Mouse (Mus musculus) left cerebral cortex, adult 18-20 months (tissue): ENCODE measurements at regions not wholly inside any gene's neighbourhood (a gene's known extent, or its start where the extent isn't known, plus 50 kb on each side); places are given as distances from the start of the nearest gene placed in this dataset.
"Not testable (repeated sequence)": the region's sequence is repeated elsewhere in the genome, so short reads cannot be mapped to it uniquely, and the experiment has no call there.

Experiments used
- DNase-seq, 2 experiments: peaks; one replicate each; pipeline ENCODE4 v3.0.0; 2021 to 2022; ENCODE audit warnings: low spot score in 2 of 2, mixed read lengths in 1 of 2

DNA sequence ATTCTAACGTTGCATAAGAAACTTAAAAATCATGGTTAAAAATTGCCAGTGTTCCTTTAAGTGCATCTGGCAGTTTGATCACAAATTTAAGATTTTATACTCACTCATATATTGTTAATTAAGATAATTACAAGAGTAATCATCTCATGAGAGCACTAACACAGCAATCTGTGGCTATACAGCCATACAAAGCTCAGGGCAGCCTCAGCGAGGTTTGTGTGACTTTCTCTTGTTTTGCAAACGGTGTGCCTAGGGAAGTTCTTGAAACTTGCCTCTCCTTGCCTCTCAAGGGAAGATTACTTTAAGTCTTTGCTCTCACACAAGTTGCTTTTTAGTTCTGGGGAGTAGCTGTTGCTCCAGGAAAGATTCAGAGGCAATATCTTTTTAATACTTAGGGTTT lies 58.1 kb upstream of the Slc1a4 start:
- DNase-seq = no peak

DNA sequence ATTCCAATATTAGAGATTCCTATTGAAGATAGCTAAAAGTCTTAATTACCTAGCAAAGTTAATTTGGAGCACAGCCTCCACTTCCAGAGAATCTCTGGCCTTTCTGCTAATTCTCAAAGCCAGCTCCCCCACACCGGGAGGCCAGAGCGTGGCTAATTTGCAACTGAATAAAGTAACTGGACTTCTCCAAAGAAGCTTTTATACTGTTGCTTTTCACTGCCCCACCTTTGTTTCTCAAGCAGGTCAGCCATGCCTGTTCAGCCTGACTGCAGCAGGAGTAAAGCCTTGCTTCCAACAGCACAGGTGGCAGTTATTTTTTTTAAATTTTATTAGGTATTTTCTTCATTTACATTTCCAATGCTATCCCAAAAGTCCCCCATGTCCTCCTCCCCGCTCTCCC lies 60.8 kb upstream of the Slc1a4 start:
- DNase-seq = not testable (repeated sequence)

DNA sequence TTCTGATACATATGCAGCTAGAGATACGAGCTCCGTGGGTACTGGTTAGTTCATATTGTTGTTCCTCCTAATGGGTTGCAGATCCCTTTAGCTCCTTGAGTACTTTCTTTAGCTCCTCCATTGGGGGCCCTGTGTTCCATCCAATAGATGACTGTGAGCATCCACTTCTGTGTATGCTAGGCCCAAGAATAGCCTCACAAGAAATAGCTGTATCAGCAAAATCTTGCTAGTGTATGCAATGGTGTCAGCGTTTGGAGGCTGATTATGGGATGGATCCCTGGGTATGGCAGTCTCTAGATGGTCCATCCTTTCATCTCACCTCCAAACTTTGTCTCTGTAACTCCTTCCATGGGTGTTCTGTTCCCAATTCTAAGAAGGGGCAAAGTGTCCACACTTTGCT lies 61.3 kb upstream of the Slc1a4 start:
- DNase-seq = not testable (repeated sequence)

DNA sequence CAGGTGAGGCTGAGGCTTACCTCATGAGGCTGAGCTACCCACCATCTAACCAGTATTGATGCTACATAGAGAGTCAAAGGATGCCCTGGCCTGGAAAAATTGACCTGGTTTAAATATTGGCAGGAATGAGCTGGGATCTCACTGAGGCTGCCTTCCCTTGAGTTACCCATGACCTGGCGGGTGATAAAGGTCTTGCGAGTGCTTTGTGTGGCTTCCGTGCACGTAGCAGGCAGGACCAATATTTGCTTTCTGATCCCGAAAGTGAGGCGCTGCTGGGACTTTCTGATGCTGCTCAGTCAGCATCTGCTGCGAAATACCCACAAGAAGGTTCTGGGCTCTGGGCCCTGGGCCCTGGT lies 63.3 kb upstream of the Slc1a4 start:
- DNase-seq = no peak

DNA sequence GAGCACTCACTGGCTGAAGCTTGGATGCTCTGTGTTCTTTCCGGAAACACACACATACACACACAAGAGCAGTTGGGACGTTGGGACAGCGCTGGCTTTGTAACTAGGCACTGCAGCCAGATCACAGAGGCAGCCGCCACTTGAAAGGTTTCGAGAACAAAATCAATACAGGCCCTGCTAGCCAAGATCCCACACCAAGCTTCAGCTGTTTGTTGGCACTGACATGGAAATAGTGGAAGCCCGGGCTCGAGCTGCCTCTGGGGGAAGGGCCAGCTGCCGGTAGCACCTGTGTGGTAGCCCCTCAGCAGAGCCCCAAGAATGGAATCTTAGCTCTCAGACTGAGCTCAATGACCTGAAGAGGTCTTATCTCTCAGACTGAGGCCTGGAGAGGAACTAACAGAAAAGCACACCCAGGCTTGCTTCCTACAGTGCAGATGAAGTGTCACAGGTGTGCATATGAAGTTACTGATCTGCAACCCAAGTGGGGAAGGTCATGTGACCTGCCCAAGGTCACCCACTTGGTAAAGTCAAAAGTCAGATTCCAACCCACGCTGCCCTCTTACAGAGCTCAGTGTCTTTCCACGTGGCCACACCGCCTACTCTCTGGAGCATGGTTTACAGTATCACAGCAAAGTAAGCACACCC lies 63.8 kb upstream of the Slc1a4 start:
- peak; percentile 5 to 6 for DNase-seq

DNA sequence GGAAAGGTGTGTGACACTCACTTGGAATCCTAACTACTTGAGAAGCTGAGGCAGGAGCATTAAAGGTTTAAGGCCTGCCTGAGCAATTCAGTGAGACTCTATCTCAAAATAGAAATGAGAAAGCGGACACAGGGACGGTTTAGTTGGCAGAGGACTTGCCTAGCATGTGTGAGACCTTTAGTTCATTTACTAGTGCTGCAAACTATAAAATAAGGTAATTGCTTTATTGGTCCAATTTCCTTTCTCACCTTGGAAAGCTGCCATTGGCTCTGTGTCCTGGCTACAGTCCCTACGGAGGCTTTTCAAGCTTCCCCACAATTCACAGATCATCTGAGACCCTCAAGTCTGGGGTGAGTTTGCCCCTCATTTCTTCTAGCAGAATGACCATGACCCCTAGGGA lies 64.4 kb upstream of the Slc1a4 start:
- DNase-seq = no peak

DNA sequence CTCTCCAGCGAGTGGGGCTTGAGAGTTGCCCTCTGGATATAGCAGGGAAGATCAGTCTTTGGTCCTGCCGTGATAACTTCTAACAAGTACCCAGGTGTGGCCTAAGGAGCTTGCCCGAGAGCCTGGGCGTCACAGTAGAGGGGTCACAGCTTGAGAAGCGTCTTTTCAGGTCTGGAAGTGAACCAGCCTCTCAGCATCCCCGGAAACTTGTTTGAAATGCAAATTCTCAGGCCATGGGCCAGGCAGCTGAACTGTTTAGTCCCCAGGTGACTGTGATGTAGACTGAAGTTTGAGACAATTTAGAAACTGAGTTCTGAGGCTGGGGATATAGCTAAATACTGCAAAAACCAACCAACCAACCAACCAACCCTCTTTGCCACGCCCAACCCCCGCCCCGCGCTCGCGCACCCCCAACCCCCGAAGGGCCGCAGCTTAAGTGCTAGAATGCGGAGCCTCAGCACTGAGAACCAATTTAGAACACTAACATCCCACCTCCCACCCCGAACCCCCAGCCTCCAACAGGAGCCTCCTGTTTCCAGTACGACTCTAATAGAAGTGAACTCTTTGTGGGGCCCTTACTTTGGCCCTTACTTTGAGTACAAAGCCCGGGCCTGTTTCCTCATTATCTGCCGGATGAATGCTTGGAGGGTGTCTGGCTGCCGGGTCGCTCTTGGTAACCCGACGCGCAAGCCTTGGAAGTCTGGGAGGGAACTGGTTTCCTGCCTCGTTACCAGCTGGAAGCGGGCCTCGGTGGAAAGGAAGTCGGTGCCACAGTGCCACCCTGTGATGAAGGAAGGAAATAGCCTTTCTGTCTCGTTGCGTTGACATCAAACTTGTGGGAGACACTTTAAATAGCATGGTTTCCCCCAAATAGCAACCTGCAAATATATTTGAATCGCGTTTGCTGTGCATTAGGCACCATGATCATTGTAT lies 68.1 kb upstream of the Slc1a4 start:
- peak; percentile 81 to 83 for DNase-seq

DNA sequence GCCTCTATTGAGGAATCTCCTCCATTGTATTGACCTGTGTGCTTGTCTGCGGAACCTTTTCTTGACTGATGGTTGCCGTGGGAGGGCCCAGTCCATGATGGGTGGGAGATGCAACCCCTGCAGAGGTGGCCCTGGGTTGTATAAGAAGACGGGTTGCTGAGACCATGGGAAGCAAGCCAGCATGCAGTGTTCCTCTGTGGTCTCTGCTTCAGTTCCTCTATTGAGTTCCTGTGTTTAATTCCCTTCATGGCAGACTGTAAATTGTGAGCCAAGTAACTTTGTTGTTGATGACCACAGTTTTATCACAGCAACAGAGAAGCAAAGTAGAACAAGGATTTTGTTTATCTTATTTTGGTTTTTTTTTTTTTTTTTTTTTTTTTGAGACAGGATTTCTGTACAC lies 70.9 kb upstream of the Slc1a4 start:
- no peak for DNase-seq

DNA sequence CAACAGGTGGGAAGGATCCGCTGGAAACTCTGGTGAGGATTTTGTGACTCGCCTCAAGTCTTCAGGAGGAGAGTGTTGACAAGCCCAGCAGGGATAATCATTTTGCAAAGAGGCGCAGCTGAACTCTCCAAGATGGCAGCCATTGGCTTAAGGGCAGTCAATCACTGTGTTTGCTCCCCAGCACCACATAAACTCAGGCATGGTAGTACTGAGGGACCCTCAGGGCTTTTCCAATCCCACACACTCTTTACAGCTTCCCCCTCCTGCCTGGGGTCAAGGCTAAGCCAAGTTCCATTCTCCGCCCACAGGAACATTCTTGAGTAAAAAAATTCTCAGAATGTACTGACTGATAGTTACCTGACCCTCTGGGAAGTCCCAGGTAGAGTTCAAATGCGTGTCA lies 72.0 kb upstream of the Slc1a4 start:
- no peak for DNase-seq

DNA sequence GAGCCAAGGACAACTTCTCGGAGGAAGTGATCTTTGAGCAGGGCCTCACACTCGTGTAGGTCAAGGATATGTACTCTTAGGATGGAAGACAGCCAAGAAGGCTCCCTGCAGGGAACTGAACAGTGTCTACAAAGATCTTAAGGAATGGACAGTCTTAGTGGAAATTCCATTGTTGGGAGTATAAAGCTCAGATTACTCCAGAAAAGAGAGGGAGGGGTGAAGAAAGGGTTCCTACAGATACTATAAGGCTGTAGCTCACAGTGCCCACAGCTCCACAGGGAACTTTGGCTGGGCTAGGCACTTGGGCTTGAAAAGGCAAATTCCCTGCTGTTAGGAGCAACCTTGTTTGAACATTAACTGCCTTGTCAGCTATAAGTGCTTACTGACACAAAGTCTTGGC lies 85.6 kb upstream of the Slc1a4 start:
- no peak for DNase-seq

DNA sequence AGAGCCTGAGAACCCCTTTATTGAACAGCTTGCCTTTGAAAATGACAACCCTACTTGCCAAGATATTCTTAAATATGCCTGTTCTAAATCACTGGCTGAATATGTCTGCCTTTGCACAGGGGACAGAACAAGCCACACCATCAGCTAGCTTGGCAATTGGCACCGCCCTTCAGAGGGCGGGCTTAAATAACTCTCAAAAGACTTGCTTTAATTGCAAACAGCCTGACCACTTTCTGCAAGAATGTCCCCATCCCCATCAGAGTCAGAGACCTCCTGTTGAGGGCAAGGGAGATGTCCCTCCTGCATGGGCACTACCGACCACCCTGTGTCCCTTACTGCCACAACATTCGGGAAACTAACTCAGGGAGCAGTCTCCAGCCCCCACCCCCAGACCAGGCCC lies 88.4 kb upstream of the Slc1a4 start:
- no peak for DNase-seq

DNA sequence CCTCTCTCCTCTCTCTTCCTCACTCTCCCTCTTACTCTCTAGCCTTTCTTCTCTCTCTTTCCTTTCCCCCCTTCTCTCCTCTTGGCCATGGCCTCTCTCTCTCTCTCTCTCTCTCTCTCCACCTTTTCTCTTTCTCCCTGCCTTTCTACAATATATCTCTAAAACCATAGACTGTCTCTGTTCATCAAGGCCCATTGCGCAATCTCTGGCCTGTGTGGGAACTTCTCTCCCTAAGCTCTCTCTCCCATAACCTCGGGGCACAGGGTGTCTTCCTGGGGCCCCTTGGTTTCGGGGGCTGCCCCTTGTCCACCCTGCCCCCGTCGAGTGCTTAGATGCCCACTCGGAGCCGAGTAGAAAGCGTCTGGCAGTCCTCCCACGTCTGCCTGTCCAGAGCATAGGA lies 103.5 kb upstream of the Slc1a4 start:
- no peak for DNase-seq

DNA sequence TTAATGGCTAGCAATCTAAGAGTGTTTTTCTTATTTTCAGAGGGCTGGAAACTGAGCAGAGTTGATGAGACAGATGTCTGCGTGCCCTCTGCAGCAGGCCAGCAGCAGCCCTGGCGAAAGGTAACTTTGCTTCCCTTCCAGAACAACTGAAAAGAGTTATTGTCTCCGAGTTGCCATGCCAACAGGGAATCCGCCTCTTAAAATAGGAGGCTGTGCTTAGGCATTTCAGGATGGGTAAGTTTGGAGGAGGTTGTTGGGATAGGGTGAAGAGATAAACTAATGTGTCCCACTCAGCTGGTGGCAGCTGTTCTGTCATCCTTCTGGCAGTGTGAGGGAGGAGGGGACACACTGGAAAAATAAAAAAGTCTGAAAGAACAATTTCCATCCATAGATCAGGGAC lies 100.6 kb upstream of the Sertad2 start:
- no peak for DNase-seq

DNA sequence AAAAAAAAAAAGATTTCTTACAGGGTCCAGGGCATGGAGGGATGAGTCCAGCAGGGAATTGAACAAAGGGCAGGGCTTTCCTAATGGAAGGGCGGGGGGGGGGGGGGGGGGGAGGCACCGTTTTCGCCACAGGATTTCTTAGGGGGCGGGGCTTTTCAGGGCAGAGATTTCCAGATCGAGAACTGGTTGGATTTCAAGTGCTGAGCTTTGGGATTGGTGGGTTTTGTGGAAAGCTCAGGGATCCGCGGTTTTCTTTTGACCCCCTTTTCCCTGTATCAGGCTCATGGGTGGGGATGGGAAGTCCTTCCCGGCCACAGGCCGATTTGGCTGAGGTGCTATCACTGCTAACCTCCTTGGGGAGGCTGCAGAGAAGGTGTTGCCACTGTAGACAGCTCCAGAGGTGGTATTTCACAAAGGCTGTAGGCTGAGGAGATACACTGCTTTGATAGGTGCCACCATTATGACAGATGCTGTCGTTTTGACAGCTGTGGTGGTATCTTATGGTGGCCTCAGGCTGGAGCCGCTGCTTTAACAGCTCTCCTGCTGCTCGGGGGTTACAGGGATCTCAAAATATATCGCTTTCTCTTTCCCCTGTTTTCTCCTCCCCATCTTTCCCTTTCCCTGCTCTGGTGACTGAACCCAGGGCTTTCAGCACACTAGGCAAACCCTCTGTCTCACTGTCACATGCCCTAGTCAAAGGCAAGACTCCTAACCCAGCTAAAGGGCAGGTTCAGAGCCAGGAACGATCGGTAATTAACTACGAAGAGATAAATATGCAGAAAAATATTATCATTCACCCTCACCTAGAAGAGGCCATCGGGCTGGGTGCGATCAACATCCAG lies 97.8 kb upstream of the Sertad2 start:
- no peak for DNase-seq

DNA sequence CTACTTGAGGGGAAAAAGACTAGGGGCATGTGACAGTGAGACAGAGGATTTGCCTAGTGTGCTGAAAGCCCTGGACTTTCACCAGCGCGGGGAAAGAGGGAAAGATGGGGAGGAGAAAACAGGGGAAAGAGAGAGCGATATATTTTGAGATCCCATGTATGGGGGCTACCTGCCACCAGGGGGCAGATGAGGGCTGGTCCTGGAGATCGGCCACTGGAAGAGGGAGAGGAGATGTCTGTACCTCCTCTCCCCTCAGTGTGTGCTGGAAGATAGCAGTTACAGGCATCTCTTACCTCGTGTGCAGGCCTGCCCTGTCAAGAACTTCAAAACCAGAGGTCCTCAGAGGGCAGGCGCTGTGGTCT lies 97.2 kb upstream of the Sertad2 start:
- DNase-seq = peak; percentile 59 to 75

DNA sequence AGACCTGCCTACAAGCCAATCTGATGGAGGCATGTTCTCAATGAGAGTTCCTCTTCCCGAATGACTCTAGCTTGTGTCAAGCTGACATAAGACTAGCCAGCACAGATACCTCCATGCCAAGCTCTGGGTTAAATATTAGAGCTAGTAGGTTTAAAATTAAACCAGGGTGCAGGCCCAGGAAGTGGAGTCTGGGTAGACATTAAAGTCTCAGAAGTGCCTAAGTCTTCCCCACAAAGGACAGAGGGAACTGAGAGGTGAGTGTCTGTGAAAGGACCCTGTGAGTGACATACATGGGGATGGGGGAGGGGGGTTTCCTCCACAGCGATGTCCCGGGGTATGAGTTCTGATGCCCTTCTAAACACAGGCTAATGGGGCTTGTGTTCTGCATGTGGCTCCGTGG lies 90.2 kb upstream of the Sertad2 start:
- DNase-seq = no peak

DNA sequence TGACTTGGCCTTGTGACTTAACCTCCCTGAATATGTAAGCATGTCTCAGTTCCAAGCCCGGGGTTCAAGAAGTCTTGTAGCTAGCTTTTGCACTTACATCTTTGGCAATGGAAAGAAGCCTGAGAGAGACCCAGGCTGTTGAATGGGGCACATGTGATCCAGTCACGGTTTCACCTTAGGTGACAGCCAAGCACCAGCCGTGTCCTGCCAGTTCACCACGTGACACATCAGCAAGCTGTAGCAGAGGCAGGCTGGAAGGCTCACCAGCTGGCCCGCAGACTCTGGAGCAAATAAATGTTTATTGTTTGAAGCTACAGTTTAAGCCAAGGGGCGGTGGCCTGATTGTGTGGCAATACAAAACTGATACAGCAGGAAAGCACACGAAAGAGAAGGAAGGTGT lies 89.3 kb upstream of the Sertad2 start:
- DNase-seq = no peak

DNA sequence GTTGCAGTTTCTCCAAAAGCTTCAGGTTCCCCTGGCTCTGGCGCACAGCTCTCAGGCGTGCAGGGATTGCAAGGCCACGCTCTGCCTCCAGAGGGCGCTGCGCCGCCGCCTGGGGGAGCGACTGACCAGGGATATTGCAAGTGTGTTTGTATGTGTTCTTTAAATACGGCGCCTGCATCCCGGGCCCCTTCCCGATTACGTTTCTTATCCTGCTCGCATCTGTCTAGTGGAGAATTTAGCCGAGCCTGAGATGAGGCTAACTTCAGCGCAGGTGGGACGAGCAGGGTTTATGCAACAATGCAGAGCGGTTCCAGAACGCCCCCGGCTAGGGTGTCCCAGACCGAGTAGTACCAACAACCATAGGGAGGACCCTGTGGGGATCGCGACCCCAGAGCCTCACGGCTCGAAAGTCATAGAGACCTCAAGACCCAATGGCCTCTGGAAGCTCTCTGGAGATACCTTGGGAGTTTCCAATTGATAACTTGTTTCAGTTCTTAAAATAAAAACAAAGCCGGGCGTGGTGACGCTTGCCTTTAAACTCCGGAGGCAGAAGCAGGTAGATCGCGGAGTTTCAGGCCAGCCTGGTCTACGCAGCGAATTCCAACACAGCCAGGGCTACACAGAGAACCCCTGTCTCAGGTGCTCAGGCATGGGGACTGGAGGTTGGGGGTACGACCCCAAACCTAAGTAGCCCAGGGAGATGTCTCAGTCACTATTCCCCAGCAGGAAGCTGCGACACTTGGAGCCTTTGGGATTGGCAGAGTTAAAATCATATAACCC lies 87.8 kb upstream of the Sertad2 start:
- DNase-seq = peak; percentile 89 to 93

DNA sequence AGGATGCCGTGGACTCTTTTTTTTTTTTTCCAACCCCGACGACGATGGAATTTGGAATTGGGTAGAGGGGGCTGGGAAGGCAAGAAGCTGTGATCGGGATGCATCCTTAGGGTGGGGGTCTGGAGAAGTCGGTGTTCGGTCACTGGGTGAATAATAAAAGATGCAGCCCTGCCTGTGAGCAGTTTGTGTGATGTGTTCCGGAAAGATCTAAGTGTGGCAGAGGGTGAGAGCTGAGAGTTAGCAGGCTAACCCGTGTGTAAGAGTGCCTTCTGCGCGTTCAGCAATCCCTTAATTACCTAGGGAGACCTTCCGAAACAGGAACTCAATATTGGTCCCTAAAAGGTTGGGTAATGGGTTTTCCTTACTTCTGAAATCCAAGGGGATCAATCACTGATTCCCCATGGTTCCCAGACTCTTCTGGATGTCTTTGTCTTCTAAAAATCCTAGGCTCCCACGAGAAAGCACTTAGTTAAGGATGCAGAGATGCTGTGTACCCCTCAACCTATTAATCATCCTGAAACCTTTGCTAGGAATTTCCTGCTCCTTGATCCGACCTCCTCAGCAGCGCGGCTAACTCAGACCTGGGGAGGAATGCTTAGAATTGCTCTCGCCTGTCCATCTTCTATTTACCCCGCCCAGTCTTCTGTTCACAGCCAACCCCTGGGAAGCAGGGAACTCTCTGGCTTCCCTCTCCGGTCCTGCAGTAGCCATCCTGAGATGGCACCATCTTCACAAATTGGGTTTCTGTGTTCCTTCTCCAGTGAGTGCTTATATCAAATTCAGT lies 87.0 kb upstream of the Sertad2 start:
- peak in 1 of 2 experiments; percentile 26 for DNase-seq

DNA sequence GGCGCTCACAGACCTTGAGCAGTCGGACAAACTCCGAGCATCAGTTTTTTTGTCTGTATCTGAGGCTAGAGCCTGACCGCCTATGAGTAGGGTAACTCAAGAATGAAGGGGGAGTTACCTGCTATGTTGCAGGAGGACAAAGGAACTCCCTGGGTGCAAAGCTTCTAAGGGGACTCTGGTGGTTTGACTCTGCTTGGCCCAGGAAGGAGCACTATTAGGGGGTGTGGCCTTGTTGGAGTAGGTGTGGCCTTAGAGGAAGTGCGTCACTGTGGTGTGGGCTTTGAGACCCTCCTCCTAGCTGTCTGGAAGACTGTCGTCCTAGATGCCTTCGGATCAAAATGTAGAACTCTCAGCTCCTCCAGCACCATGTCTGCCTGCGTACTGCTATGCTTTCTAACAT lies 83.9 kb upstream of the Sertad2 start:
- no peak for DNase-seq
